In the genomic region with DNA sequence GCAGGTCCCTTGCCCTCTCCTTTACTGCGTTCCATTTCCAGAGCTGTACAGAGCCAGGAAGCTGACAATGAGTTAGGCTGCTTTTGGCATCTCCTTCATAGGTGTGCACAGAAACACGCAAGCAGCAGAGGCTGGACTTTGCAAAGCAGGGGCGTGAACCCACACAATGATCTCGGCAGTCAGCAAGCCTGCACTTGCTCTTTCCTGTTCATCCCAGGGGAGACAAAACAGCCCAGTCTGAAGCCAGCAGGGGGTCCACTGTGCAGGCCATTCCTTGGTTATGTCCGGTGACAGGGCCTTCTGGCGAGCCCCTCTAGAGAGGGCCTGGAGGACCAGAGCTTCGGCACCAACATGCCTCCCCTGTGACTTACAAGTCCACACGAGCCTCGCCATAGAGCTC, we compare ENCODE assay signal across 25 mouse cellular contexts. TPM values are rescaled to one million over a fixed set of nuclear protein-coding genes. Genes with fewer than 3 reads are reported as not detected.
A peak's percentile ranks its signal among the peaks of the same experiment; 100 is the strongest.
DNase-seq lines count a peak whose midpoint lies in the region; ATAC-seq and TF ChIP-seq lines count a peak whose summit lies in the region.
"Had no signal": no experiment of that assay in that cellular context is flagged by ENCODE, and none has a peak within 500 bp of the region (broad histone marks: within the 10 kb centered on the region; RNA-seq: fewer than 3 reads in every experiment).

No protein-coding gene starts in this region.

- no peak for DNase-seq in forebrain, embryonic 10.5 days (ENCODE audit: extremely low spot score, low spot score)
- DNase-seq in forebrain, postnatal 0 days: no peak
- DNase-seq in heart, adult 8-10 months (ENCODE audit: low spot score): no peak
- peak; percentile 25 for DNase-seq in ES-CJ7 (ENCODE audit: low read depth, low spot score)
- no peak for DNase-seq in layer of hippocampus, postnatal 36 days
- no peak for DNase-seq in cerebellum, adult 11-12 months
- DNase-seq: adrenal gland, postnatal 14 days; cerebellum, adult 11 months; cerebellum, adult 9-11 months; embryo, embryonic 11 days; gastrocnemius, postnatal 25 days; heart, adult 11 months; kidney, adult 18-20 months; lung, embryonic 14.5 days; right cerebral cortex, postnatal 4 days had no signal

- H3K27me3 ChIP-seq in forebrain, embryonic 10.5 days (ENCODE audit: poor library complexity, severe bottlenecking): no peaks in the 10 kb centered on the region
- no peaks in the 10 kb centered on the region for H3K27me3 ChIP-seq in forebrain, postnatal 0 days (ENCODE audit: insufficient read depth, low read length)
- no peaks in the 10 kb centered on the region for H3K27me3 ChIP-seq in heart, embryonic 14.5 days (ENCODE audit: control insufficient read depth, insufficient read depth, low read length)
- no peaks in the 10 kb centered on the region for H3K27me3 ChIP-seq in small intestine, adult 2 months (ENCODE audit: control insufficient read depth, insufficient read depth, low read length)
- H3K27me3 ChIP-seq: embryonic facial prominence, embryonic 13.5 days; limb, embryonic 15.5 days; neural tube, embryonic 13.5 days had no signal

- no peak for TF ChIP-seq CTCF in forebrain, postnatal 0 days (IDR thresholded peaks at IDR 0.05; ENCODE audit: low read depth)
- TF ChIP-seq CTCF in small intestine, adult 2 months (IDR thresholded peaks at IDR 0.05; ENCODE audit: extremely low read depth, insufficient read length, insufficient replicate concordance, low read depth, low read length): no peak

- H3K4me2 ChIP-seq in forebrain, postnatal 0 days (ENCODE audit: low read depth): no peak overlapping the region
- no peak overlapping the region for H3K4me2 ChIP-seq in heart, embryonic 14.5 days (ENCODE audit: low read length)
- H3K4me2 ChIP-seq: embryonic facial prominence, embryonic 13.5 days; limb, embryonic 15.5 days; lung, embryonic 14.5 days; midbrain, embryonic 11.5 days; neural tube, embryonic 13.5 days had no signal

- H3K4me1 ChIP-seq in forebrain, embryonic 10.5 days: peaks cover 55% of the 10 kb centered on the region
- peaks cover 4% of the 10 kb centered on the region; the same call in 1 of the 2 replicates for H3K4me1 ChIP-seq in forebrain, postnatal 0 days (ENCODE audit: insufficient read depth)
- peaks cover 47 to 80% of the 10 kb centered on the region in 2 experiments for H3K4me1 ChIP-seq in heart, embryonic 14.5 days (ENCODE audit: control insufficient read depth in 2 of 2, insufficient read depth in 2 of 2, low read length in 2 of 2)
- H3K4me1 ChIP-seq in small intestine, adult 2 months (ENCODE audit: control insufficient read depth, insufficient read depth, insufficient read length, low read length): peaks cover 25% of the 10 kb centered on the region

- no peak for TF ChIP-seq POLR2A in small intestine, adult 2 months (IDR thresholded peaks at IDR 0.05; ENCODE audit: low read depth, low read length)

- H3K9me3 ChIP-seq in forebrain, embryonic 10.5 days: no peaks in the 10 kb centered on the region
- no peaks in the 10 kb centered on the region for H3K9me3 ChIP-seq in forebrain, postnatal 0 days (ENCODE audit: low read length)
- no peaks in the 10 kb centered on the region for H3K9me3 ChIP-seq in heart, embryonic 14.5 days (ENCODE audit: control insufficient read depth, low read length)
- H3K9me3 ChIP-seq: embryonic facial prominence, embryonic 13.5 days; limb, embryonic 15.5 days; neural tube, embryonic 13.5 days had no signal

- ATAC-seq in forebrain, postnatal 0 days: no peak
- ATAC-seq in heart, embryonic 14.5 days (ENCODE audit: insufficient number of reproducible peaks, insufficient read depth, low FRiP score, low read depth): no peak
- ATAC-seq: hindbrain, embryonic 16.5 days; midbrain, embryonic 16.5 days had no signal

- H3K4me3 ChIP-seq in forebrain, embryonic 10.5 days: no peak overlapping the region
- no peak overlapping the region for H3K4me3 ChIP-seq in forebrain, postnatal 0 days (ENCODE audit: low read depth, low read length)
- H3K4me3 ChIP-seq in heart, embryonic 14.5 days (ENCODE audit: control insufficient read depth in 1 of 2, insufficient read depth in 1 of 2, low read depth in 1 of 2, low read length in 2 of 2): no peak overlapping the region
- 0 out of 2 replicates have a peak overlapping the region, but pooled peaks have one; percentile 13 for H3K4me3 ChIP-seq in small intestine, adult 2 months (ENCODE audit: low read depth, low read length)
- H3K4me3 ChIP-seq: embryonic facial prominence, embryonic 13.5 days; limb, embryonic 15.5 days; myocyte; neural tube, embryonic 13.5 days had no signal

- H3K27ac ChIP-seq in forebrain, embryonic 10.5 days: 0 out of 2 replicates have a peak overlapping the region, but pooled peaks have one; percentile 35
- H3K27ac ChIP-seq in forebrain, postnatal 0 days (ENCODE audit: low read depth, low read length): no peak overlapping the region
- H3K27ac ChIP-seq in heart, embryonic 14.5 days (replicated peaks in 1 of 2; ENCODE audit: control insufficient read depth in 1 of 2, insufficient read depth in 1 of 2, low read depth in 2 of 2, low read length in 2 of 2): peak overlapping the region in 1 of 2 experiments; percentile 41; a peak in 1 of 4 replicates
- peak overlapping the region; percentile 70 for H3K27ac ChIP-seq in small intestine, adult 2 months (ENCODE audit: insufficient read depth, low read depth, low read length)
- H3K27ac ChIP-seq: embryonic facial prominence, embryonic 13.5 days; limb, embryonic 15.5 days; liver, embryonic 14.5 days; neural tube, embryonic 13.5 days had no signal

- 79% methylated on average over 9 of the region's 9 CpGs for WGBS in forebrain, embryonic 10.5 days
- 73% methylated on average over 9 of the region's 9 CpGs for WGBS in forebrain, postnatal 0 days
- 65% methylated on average over 9 of the region's 9 CpGs for WGBS in heart, embryonic 14.5 days
- WGBS in small intestine, adult 2 months: 57% methylated on average over 9 of the region's 9 CpGs

- no peak overlapping the region for H3K9ac ChIP-seq in forebrain, postnatal 0 days
- 0 out of 2 replicates have a peak overlapping the region, but pooled peaks have one; percentile 14 for H3K9ac ChIP-seq in heart, embryonic 14.5 days (ENCODE audit: low read length)
- H3K9ac ChIP-seq: embryonic facial prominence, embryonic 13.5 days; limb, embryonic 15.5 days; liver, embryonic 14.5 days; lung, embryonic 14.5 days; neural tube, embryonic 13.5 days had no signal

- 0 out of 2 replicates have a peak, but pooled peaks cover 3% of the 10 kb centered on the region for H3K36me3 ChIP-seq in forebrain, embryonic 10.5 days (replicated peaks)
- H3K36me3 ChIP-seq in forebrain, postnatal 0 days (ENCODE audit: insufficient read depth): no peaks in the 10 kb centered on the region
- peaks cover 6% of the 10 kb centered on the region; the same call in 1 of the 2 replicates for H3K36me3 ChIP-seq in heart, embryonic 14.5 days (ENCODE audit: control insufficient read depth, insufficient read depth, low read length)
- no peaks in the 10 kb centered on the region for H3K36me3 ChIP-seq in small intestine, adult 2 months (ENCODE audit: control insufficient read depth, insufficient read depth, low read length)
- H3K36me3 ChIP-seq: embryonic facial prominence, embryonic 13.5 days; limb, embryonic 15.5 days; neural tube, embryonic 13.5 days had no signal

RNA-seq across cellular contexts. Expression of a gene that starts 56.4 kb away (rescaled TPM):
- polyA plus RNA-seq in forebrain, embryonic 10.5 days (2016; fragmentation: Nextera tagmentation; extraction: Ambion mirVana): 78.5 and 83.3 TPM in 2 replicates
- total RNA-seq in forebrain, postnatal 0 days (2014; rRNA removed): 94.6 and 128 TPM in 2 replicates
- polyA plus RNA-seq in forebrain, postnatal 0 days (2015; fragmentation: Nextera tagmentation; extraction: Ambion mirVana): 76.8 and 83.9 TPM in 2 replicates
- polyA plus RNA-seq in heart, embryonic 14.5 days (2014; fragmentation: Nextera tagmentation; extraction: Ambion mirVana): 74.9 and 77.2 TPM in 2 replicates
- 100 to 1,000 TPM in 1 of 4 experiments, 10 to 100 TPM in 3; 84.3 to 112 (median 96.3) TPM for total RNA-seq in heart, adult 8-10 months (2022)
- polyA plus RNA-seq in small intestine, adult 2 months (2012; rRNA removed): 66.7 and 67.2 TPM in 2 replicates
- 100 to 1,000 TPM; 141 to 149 TPM for total RNA-seq in layer of hippocampus, postnatal 36 days (2021)
